Mouse (Mus musculus) spleen, adult 2 months (tissue): Measurements from ENCODE around the gene Gm20388.

ENCODE experiments used
- CTCF ChIP-seq: fragments of 200-500 bp; IDR thresholded peaks from 2 replicates; pipeline ENCODE4 v1.5.1; 2011; ENCODE audit warnings: mild to moderate bottlenecking, inconsistent platforms; ENCODE audit not compliant: insufficient read depth, insufficient read length, insufficient replicate concordance; ENCODE audit errors: extremely low read depth
- POLR2A ChIP-seq: fragments of 200-500 bp; IDR thresholded peaks from 2 replicates; pipeline ENCODE4 v1.6.1; 2011; ENCODE audit warnings: low read depth, low read length, inconsistent platforms

- no peak for TF ChIP-seq POLR2A
- TF ChIP-seq CTCF: peak; percentile 22; the same call in 1 of the 2 replicates
These were observed 1921.9 kb downstream of the Gm20388 start for GRCm38 (mm10) chr8:121832503-121832902.
